Mouse (Mus musculus) left cerebral cortex, adult 11 months (tissue): ENCODE results near the gene Mxd4.

Experiments
- DNase-seq: peaks from one replicate; pipeline ENCODE4 v3.0.0; 2022; ENCODE audit warnings: low spot score

The Mxd4 gene

DNA sequence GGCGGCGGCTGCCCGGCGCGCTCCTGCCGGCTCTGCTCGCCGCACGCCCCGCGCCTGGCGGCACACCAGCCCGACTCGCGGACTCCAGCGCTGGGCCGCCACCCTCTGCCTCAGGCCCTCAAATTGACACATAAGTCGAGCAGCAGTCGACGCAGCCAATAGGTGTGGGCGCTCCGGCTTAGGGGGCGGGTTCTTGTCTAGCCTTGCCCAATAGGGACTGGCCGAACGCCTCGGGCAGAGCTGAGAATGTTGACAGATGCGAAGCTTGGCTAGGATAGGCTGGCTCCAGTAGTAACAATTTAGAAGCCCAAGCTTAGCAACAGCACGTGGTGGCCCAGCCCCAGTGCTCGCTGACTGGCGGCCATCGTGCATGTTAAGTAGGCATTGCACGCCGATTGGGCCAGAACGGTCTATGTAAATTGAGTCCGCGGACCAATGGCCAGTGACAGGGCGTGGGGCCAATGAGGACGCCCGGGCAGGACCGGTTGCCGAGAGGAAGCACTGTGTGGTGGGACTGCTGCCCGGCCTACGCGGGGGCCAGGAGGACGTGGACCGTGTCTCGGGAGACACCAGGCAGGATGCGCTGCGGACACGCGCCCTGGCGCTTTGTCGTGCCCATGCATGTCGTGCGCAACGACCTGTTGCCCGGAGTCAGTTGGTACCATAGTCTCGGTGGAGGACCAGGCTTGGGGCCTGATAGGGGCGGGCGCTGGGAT, at the start of gene Mxd4:
TSS of gene Mxd4 (minus strand) at position 120 of the 716 bp plus-strand sequence.
- peak; percentile 100 for DNase-seq

DNA sequence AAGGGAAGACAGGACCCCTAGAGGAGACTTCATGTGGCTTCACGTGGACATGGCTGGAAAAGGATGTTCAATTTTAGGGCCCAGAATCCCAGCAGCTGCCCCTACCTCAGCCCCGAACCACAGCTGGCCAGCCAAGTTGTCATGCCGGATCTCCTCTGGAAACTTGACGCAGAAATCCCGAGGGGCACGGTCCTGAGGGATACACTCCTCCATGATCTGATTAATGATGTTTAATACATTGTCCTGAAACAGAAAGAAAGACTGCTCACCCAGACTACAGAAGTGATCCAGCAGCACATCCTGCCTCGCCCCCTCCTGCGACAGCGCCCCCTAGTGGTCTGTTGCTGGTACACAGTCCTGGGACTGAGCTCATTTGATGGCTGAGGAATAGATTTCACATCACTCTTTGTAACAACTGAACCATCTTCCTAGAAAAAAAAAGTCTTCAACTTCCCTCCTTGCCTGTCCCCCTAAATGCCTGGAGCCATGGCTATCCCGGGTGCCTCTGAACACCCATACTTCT, 48.4 kb upstream of the Mxd4 start:
- DNase-seq = no peak

DNA sequence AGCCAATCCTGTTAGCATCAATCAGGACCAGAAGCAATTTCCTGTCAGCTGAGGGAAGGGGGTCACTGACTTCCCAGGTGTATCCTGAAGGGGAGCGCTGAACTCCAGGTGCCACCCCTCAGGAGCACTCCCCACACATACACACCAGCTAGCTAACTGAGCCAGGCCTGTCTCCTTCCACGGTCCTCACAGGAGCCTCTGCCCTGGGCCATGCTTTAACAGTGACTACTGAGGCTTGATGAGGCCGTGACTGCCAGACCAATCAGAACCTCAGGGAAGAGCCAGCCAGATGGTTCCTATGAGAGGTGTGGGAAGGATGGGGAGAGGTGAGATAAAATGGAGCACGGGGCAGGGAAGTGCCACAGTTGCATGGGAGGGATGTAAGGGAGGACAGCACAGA, 47.5 kb upstream of the Mxd4 start:
- no peak for DNase-seq

DNA sequence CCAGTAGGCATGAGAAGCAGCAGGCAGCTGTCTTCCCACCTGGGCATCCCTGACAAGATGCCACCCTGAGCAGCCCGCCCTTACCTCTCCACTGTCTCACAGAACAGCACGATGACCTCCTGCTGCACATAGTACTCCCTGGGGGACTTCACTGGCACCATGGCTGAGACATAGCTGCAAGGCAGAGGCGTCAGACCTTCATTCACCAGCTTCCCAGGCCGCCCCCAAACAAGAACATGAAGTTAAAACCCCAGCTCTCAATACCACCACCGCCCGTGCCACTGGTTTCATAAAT, 45.6 kb upstream of the Mxd4 start:
- DNase-seq = no peak

DNA sequence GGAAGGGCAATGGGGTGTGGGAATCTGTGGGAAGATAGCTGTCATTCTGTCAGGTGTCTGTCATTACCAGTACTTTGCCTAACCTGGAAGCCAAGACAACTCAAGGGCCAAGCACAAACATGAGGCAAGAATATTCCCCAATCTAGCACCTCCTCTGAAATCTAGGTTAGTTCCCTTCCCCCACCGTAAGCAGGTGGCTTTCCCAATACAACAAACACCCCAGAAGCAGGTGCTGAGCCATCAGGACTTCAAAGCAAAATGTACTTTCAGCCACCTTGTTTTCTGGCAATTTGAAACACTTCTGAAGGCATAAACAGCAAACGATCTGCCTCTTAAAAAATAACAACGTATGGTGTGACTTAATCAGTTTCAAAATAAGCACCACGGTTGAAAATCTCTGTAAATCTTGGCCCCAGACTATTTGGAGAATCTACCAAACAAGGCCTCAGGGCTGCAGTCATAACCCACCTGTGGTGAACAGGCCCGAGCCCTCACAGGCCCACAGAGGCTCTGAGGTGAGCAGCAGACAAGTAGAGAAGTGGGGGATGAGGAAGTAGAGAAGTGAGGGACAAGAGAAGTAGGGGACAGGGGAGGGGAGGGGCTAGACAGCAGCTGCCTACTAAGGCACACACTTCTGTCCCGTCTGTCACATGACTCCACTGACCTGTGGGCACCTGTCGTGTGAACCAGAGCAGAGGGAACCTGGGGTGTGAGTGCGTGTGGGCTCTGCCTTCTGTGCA, 45.1 kb upstream of the Mxd4 start:
- DNase-seq = no peak

DNA sequence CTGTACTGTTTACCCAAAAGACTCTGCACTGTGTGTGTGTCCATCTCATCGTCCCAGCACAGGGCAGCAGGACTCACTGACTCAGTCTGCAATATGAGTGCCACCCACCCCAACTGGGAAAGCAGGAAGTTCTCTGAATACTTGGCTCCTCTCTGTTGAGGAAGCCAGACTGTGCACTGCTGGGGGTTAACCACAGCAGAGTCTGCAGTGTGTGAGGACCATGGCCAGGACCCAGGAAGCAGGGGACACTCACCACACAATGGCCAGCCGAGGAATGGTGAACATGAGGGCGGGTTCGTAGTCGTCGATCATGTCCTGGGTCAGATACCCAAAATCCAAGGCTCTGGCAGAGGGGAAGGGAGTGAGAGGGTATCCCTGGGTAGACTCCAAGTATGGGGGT, 44.4 kb upstream of the Mxd4 start:
- DNase-seq = no peak

DNA sequence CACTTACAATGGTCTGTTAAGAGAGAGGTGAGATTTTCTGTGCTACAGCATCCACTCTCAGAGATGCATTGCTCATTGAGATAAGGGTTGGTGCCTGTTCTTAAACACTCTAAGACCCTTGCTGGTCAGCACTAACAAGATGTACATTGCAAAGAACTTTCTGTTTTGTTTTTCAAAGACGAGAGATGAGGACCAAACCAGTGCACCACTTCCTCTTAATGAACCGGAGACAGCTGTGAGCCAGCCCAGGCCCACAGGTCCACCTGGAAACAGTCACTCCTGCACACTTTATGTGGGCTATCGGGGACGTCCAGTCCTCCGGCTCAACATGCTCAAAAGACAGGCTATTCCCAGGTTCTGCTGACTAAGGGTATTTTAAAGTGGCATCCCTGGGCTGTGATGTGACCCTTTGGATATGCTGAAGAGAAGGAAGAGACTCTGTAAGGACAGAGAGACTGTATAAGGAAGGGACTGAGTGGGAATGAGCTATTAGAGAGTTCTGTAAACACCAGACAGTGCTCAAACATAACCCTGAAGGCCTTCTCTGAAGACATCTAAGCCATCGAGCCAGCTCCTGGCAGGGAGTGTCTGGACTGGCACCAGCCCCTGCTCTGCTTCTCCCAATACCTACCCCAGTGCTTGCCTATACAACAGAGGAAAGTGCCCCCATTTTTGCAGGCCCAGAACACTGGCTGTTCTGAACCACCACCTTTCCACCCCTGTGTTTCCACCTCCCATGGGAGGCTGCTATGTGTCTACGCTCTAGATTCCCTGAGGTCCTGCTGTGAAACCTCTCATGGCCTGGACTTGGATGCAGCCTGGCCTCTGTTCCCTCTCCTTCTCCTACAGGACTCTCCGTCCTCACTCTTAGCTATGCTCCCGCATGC, 43.3 kb upstream of the Mxd4 start:
- DNase-seq = no peak

DNA sequence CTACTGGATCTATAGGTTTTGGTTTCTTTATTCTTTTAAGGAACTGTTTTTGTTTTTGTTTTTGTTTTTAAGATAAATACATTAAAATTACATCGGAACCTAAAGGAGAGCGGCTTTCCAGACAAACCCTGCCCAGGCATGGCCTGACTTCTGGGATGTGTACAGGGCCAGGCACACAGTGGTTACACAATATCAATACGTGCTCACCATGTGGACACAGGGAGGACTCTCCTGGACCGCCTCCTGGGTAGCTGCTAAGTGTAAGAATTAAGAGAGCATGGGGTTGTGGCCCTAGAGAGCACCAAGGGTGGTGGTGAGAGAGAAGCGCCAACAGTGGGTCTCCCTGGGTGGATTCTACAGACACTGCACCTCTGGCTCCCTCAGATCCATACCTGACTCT, 42.0 kb upstream of the Mxd4 start:
- no peak for DNase-seq

DNA sequence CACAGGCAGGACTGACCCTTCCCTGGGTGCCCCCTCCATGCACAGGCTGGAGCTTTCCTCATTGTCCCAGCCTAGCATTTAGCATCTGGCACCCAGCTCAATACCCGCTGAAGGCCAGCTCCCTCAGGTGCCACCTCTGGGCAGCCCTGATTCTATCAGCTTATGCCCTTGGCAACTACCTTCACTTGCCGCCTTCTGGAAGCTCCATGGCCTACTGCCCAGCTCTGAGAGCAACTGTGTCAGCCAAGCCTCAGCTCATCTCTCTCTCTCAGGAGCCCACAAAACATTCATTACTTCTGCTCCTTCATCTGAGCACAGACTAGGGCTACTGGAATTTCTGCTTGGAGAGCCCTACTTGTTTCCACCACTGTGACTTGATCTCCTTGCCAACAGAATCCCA, 38.0 kb upstream of the Mxd4 start:
- no peak for DNase-seq

DNA sequence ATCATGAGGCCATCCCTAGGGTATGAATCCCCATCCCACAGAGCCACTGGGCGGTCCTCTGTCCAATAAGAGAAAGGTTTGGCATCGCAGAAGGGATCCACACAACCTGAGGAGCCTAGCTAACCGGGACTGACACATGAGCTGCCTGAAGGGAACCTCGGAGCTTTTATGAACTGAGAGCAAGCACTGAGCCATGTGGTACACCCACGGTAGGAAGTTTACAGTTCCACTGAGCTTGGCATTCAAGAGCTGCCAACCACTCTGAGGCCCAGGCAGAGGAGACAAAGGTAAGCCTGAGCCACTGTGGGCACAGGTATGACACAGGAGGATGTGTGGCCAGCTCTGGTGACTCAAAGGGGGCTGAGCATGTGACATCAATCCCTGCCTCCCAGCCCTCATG, 37.0 kb upstream of the Mxd4 start:
- no peak for DNase-seq

DNA sequence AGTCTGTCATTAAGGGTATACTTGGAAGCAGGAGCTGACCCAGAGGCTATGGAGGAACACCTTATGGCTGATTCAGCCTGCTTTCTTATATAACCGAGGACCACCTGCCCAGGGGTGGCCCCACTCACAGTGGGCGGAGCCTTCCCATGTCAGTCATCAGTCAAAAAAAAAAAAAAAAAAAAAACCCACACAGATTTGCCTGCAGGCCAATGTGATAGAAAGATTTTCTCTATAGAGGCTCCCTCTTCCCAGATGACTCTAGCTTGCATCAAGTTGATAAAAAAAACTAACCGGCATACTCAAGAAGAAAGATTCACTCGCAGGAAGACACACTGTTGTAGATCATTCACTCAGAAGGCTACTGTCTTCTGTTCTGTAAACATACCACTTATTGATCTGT, 32.5 kb upstream of the Mxd4 start:
- no peak for DNase-seq

DNA sequence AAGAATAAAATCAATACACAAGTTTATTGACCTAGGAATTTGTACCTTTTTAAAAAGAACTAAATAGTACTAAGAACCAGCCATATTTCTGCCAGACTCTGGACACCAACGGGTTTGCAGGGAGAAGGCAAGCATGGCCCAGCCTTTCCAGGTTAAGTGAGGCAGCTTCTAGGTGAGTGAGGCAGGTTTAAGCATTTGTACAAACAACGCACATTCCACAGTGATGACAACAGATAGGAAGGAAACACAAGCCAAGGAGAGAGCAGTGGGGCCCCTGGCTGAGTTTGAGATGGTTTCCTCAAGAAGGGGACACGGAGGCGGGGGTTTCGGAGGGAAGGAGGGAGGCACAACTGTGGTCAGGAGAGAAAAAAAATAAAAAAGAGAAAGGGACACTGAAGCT, 31.2 kb upstream of the Mxd4 start:
- DNase-seq = no peak

DNA sequence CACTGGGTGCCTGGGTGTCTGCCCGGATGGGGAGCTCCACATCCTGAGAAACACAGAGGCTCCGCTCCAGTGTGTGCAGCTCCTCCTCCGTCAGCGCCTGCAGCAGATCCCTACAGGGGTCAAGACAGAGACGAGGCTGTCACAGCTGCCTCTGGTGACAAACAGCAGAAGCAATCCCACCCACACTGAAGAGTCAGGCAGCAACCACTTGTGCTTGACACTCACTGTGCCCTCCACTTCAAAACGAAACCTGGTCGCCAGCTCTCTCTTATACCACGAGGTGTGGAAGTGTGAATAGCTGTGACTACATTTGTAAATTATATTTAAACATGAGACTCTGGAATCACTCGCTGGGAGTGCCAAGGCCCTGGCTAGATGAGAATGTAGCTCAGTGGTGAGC, 30.2 kb upstream of the Mxd4 start:
- no peak for DNase-seq

DNA sequence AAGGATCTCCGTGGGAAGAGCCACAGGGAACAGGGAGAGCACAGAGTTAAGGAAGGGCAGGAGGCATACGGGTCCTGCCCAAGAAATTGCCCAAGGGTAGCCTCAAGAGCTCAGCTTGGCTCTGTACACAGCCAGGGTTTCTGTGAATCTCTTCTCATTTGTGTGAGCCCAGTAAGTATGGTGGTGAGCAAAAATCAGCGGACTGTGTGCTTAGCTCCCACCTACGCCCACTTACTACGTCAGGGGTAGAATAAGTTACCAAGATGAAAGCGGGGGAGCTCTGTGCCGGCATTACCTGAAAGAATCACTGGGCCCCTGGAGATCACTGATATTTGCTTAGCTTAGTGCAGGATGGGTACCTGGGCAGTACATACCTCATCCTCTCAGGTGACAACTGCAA, 28.5 kb upstream of the Mxd4 start:
- DNase-seq = no peak

DNA sequence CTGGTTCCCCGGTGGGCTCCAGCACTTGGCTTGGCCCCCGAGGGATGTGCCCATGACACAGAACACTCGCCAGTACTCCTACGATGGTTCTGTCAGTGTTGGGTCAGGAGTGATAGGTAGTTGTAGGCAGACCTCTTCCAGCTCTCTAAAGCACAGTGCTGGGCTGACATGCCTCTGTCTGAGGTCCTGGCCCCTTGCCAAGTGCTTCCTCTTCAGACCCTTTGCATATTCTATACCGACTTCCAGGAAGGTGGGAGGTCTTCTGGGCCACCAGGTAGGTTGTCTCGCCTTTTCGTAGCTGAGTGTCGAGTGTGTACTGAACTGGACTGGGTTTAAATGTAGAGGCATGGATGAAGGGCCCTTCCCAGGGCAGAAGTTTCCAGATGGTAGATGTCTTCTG, 26.1 kb upstream of the Mxd4 start:
- DNase-seq = no peak

DNA sequence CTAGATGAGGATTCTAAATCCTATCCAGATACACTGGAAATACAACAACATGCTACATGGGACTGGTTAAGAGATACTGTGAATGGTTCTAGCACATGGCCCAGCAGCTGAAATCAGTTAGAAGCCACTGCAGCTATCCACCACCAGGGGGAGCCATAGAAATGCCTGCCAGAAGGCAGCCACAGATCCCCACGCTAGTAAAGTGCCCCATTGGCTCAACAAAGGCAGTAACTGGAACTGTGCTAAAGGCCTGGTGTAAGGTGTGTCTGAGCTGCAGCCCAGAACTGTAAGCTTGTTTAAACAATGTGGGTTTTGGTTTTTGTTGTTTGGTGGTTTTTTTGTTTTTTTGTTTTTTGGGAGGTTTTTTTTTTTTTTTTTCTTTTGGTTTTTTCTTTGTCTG, 22.8 kb upstream of the Mxd4 start:
- DNase-seq = no peak

DNA sequence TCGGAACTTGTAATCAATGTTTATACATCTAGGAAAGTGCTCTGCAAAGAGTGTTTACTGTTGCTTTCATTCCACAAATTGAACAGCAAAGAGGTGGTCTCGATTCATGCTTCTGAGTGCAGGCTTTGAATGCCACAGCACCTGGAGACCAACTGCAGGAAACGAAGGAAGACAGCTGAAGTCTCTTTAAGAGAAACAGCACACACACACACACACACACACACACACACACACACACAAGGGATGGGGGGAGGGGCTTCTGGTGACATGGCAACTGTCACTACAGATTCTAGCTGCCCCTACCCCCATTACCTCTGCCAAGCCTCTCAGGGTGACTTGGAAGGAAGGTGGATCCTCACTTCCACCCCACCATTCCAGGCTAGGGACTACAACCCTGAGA, 20.0 kb upstream of the Mxd4 start:
- no peak for DNase-seq

DNA sequence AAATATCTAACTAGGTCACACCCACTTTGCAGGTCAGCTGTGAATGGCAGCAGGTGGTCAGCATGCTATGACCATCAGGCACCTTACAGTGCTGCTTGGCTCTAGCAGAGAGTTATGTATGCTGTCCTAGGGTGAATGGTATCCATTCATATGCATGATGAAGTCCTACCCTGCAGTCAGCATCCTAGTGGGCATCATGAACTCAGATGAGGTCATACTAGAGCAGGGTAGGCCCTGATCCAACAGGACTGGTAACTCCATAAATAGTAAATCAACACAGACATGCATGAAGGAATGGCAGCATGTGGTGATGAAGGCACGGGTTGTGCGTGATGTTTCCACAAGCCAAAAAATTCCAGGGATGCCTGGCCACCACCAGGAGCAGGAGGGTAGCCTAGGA, 18.3 kb upstream of the Mxd4 start:
- DNase-seq = no peak

DNA sequence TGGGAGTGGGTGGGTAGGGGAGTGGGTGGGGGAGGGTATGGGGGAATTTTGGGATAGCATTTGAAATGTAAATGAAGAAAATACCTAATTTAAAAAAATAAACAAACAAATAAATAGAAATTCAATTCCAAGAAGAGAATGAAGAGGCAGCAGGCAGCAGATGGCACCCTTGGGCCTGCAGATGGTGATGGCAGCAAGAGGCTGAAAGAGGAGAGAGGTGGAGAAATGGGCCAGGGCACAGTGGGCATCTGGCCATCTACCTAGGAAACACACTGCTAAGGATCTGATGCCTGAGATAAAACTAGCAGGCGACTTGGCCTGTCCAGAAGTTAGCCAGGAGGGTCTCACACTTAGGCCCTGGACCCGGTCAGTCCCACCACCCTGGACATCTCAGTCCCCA, 17.4 kb upstream of the Mxd4 start:
- no peak for DNase-seq

DNA sequence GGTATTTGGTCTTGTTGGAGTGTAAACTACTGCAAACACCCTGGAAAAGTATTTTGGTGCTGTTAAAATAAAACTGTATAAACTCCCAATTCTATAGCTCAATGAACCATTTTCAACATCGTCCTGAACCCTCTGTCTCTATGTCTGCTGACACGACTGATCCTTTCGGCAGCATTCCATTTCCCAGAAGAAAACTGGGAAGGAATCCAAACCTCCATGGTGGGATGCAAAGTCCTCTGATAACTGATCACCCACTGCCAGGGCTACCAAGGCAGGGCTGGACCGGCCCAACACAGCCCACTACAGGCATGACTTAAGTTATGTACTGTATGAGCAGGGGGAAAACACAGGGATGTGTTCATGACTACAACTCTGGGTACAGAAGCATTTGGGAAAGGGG, 14.5 kb upstream of the Mxd4 start:
- DNase-seq = no peak

DNA sequence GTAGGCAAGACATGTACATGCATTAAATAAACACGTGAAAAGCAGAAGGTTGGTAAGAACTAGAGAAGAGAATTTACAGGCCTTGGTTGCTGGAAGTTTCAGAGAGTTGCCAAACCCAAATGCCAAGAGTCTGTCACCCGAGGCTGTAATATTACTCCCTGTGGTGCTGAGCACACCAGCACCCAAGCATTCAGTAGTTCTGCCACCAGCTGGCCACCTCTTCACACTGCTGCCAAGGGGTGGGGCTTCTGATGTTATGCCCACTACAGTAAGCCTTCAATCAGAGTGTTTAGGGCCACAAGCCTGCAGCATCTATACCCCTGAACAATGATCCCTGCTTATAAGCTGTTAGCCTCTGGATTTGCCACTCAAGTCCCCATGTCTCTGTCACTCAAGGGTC, 13.9 kb upstream of the Mxd4 start:
- no peak for DNase-seq

DNA sequence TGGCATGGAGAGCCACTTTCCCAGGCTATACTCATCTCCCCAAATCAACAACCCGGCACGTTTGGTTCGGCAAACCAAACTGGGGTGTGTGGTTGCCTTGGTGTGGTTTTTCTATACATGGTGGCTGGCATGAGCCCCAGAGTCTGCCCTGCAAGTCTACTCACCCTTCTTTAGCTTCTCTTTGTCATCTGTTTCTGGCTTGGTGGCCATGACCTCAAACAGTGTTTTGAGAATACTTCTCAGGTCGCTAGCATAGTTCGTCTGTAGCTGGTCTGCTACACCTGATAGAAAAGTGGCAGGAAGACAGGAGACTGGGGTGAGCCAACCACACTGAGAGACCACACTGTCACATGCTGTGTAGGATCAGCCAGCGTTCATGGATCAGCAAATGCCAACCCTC, 11.1 kb upstream of the Mxd4 start:
- no peak for DNase-seq

DNA sequence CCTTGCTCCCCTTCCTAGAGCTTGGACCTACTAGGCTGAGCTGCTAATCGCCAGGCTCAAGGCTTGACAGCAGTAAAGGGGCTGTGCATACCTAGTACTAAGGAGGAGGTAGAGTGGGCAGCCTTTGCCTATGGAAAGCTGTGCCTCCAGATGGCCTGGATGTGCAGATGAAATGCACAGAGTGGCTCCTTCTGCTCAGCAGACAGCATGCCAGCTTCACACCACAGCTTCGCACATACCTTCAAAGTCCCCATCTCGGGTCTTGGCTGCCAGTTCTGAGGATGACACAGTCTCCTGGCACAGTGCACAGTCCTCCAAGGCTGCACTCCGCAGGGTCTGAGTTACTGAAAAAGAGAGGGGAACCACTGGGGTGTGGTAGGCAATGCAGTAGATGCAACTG, 9.7 kb upstream of the Mxd4 start:
- peak; percentile 72 for DNase-seq
